Mouse (Mus musculus) spleen, postnatal 10 days (tissue): ENCODE data around the gene 1700029J07Rik.

Experiments
- DNase-seq, 2 experiments: peaks; one replicate each; pipeline ENCODE4 v3.0.0; 2021 to 2022; ENCODE audit warnings: low spot score in 2 of 2

Gene 1700029J07Rik

GRCm38 (mm10) chr8:45950622-45951021, 24.4 kb downstream of the 1700029J07Rik start:
- no peak for DNase-seq

- DNase-seq = no peak
These were observed 28.8 kb downstream of the 1700029J07Rik start for GRCm38 (mm10) chr8:45946283-45946682.

- no peak for DNase-seq
These were observed 38.1 kb downstream of the 1700029J07Rik start for GRCm38 (mm10) chr8:45936986-45937385.

- DNase-seq = peak; percentile 82 to 93
These were observed 40.5 kb downstream of the 1700029J07Rik start, which contains the start of gene Ccdc110 for GRCm38 (mm10) chr8:45934582-45935014. TSS of gene Ccdc110 (plus strand) at chr8:45934619.

GRCm38 (mm10) chr8:45922116-45922515, 52.9 kb downstream of the 1700029J07Rik start:
- DNase-seq = no peak

- no peak for DNase-seq
These were observed 54.7 kb downstream of the 1700029J07Rik start for GRCm38 (mm10) chr8:45920392-45920791.

GRCm38 (mm10) chr8:45918891-45919290, 56.2 kb downstream of the 1700029J07Rik start:
- no peak for DNase-seq

- no peak for DNase-seq
These were observed 57.9 kb downstream of the 1700029J07Rik start for GRCm38 (mm10) chr8:45917040-45917679.

GRCm38 (mm10) chr8:45916496-45916895, 58.6 kb downstream of the 1700029J07Rik start:
- DNase-seq = no peak

- no peak for DNase-seq
These were observed 61.3 kb downstream of the 1700029J07Rik start for GRCm38 (mm10) chr8:45913707-45914106.

- no peak for DNase-seq
These were observed 68.8 kb downstream of the 1700029J07Rik start for GRCm38 (mm10) chr8:45906251-45906619.

- DNase-seq = no peak
These were observed 69.3 kb downstream of the 1700029J07Rik start for GRCm38 (mm10) chr8:45905591-45906250.

GRCm38 (mm10) chr8:45903659-45904058, 71.4 kb downstream of the 1700029J07Rik start:
- no peak for DNase-seq
